Mouse (Mus musculus): Measurements from ENCODE around the gene H2afy2.

GRCm38 (mm10) chr10:61736671-61737078 lies 47.3 kb downstream of the H2afy2 start:
- TF ChIP-seq CTCF (IDR thresholded peaks at IDR 0.05; ENCODE audit: low read depth) = no peak
- no peak for TF ChIP-seq EP300 (IDR thresholded peaks at IDR 0.05; ENCODE audit: low read depth)
